Mouse (Mus musculus) small intestine, adult 2 months (tissue): ENCODE data around the gene Atxn2l.

ENCODE experiments used
- CTCF ChIP-seq: fragments of 200-500 bp; IDR thresholded peaks from 2 replicates; pipeline ENCODE4 v1.5.1; 2012; ENCODE audit warnings: low read depth, mild to moderate bottlenecking, control low read depth, inconsistent platforms, low read length, moderate library complexity, mixed read lengths; ENCODE audit not compliant: insufficient replicate concordance, insufficient read length; ENCODE audit errors: extremely low read depth
- POLR2A ChIP-seq: fragments of 200-500 bp; IDR thresholded peaks from 2 replicates; pipeline ENCODE4 v1.6.1; 2012; ENCODE audit warnings: low read depth, mild to moderate bottlenecking, control low read depth, inconsistent platforms, low read length, moderate library complexity

GRCm38 (mm10) chr7:126474486-126474955 is 28.7 kb downstream of the Atxn2l start:
- TF ChIP-seq POLR2A (no peak), CTCF (no peak)
